Mouse (Mus musculus) cerebellum, adult (tissue): Measurements from ENCODE around the gene Nid1.
"Not testable (repeated sequence)": the region's sequence is repeated elsewhere in the genome, so short reads cannot be mapped to it uniquely, and the experiment has no call there.

ENCODE experiments used
- ATAC-seq: cut with Nextera tagmentation; 2 replicates; pipeline ENCODE4 v1.9.2; 2017; ENCODE audit warnings: mild to moderate bottlenecking, moderate library complexity, mixed read lengths; ENCODE audit not compliant: insufficient number of reproducible peaks, low FRiP score, low TSS enrichment

Gene Nid1

GRCm38 (mm10) chr13:13537272-13538015 lies 100.1 kb downstream of the Nid1 start:
- ATAC-seq = no peak

DNA sequence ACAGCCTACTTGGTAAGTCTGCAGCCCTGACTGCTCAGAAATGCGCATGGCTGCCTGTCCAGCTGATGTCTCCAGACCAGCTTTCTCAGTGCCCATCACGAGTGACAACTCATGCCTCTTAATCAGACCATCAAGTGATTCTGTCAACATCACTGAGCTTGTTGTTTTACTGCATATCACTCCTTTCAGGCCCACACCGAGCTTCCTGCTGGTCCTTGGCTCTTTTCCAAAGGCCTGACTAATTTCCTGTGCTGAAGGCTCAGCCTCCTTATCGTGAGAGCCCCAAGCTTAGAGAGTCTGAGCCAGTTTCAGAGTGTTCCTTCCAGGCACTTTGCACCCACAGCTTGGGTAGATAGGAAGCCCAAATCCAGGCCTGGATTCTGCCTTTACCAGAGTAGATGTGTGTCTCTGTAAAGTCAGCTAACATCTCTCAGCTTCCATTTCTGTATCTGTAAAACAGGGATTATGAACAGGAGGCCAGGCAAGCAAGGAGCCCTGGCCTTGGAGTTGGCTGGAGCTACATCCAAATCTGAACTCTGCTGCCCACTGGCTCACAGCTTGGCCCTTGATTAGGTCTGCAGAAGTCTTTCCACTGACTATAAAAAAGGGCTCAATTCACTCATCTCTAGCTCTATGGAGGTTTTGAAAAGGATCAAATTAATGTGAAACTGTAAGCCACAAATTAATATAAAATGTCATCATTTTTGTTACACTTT lies 101.4 kb downstream of the Nid1 start:
- ATAC-seq = no peak

GRCm38 (mm10) chr13:13543073-13543472 lies 105.7 kb downstream of the Nid1 start:
- ATAC-seq = not testable (repeated sequence)

GRCm38 (mm10) chr13:13546792-13547191 lies 109.4 kb downstream of the Nid1 start:
- ATAC-seq = no peak

DNA sequence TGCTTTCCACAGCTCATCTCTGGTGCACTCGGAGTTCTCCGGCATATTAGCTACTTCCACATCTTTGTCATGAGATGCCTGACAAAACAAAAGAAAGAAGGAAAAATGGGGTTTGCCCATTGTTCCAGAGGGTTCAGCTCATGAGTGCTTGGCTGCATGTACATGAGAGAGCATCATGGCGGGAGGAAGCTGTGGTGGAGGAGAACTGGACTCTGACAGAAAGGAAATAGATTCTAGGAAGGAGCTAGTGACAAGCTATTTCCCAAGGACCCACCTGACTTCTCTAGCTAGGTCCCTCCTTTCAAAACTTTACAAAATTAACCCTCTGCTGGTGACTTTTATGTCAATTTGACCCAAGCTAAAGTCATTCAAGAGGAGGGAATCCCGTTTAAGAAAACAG lies 110.5 kb downstream of the Nid1 start:
- ATAC-seq = no peak

DNA sequence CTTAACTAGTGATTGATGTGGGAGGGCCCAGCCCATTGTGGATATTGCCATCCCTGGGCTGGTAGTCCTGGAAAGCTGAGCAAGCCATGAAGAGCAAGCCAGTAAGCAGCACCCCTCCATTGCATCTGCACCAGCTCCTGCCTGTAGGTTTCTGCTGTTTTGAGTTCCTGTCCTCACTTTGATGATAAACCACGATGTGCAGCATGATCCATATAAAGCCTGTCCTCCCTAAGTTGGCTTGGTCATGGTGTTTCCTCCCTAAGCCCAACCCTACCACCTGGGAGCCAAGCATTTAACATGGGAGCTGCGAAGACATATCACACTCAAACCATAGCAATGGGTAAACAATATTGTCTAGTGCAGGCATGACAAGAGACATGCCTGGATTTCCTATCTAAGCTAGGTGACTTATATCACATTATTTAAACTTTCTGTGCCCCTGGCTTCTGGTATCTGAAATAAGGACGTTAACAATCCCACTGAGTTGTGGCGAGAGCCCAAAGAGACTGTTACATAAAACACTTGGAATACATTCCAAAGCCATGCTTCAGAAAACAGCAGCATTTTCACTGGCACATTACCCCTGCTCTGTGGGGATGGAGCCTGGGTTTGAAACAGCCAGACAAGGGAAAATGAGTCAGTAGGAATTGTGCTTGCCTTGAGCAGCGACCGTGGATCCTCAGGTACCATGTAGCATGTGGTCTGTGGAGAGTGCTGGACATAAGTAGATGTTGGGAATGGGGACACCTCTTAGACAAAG lies 111.3 kb downstream of the Nid1 start:
- ATAC-seq = no peak

GRCm38 (mm10) chr13:13549687-13550660 lies 112.6 kb downstream of the Nid1 start:
- ATAC-seq = no peak

- ATAC-seq = no peak
Measured at GRCm38 (mm10) chr13:13552020-13552419, 114.7 kb downstream of the Nid1 start.

- ATAC-seq = no peak
Measured at GRCm38 (mm10) chr13:13553660-13554059, 116.3 kb downstream of the Nid1 start.

DNA sequence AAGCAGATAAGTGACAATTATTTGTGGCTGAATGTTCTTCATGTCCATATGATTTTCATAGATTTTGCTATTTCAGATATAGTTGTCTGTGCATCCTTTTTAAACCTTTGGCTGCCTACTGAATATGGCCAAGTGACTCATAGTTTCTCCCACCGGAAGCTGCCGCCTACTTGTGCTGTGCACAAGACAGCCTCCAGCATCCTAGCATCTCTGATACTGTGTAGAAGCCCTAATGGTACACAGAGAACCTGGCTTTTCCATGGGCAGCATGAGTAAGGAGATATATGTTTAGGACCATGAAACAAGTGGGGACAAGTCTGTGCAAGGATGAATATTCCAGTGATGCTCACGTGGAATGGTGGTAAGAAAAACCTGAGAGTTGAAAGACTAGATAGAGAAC lies 117.8 kb downstream of the Nid1 start:
- ATAC-seq = no peak

- peak; percentile 83 for ATAC-seq
Measured at GRCm38 (mm10) chr13:13557001-13557743, 119.8 kb downstream of the Nid1 start.

DNA sequence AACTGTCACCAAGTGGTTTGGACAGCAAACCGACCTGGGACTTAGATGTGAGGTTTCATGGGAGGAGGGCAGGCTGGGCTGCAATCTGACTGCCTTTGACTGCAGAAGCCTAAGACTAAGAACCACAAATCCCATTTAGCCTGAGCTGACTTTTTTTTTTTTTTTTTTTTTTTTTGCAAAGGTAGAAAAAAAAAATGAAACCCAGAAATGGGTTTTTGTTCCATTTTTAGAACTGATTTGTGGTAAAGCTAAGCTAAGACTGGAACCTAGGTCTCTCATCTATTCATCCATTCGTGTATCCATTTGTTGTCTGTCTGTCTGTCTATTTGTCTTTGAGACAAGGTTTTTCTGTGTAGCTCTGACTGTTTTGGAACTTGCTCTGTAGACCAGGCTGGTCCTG lies 120.9 kb downstream of the Nid1 start:
- ATAC-seq = no peak

GRCm38 (mm10) chr13:13558900-13559299 lies 121.5 kb downstream of the Nid1 start:
- no peak for ATAC-seq
